ENCODE assay signal across 12 mouse cellular contexts in genomic region chr4:108348256-108348875, GRCm38 (mm10). TPM values are rescaled to one million over a fixed set of nuclear protein-coding genes. Genes with fewer than 3 reads are reported as not detected.
A peak's percentile ranks its signal among the peaks of the same experiment; 100 is the strongest.
DNase-seq lines count a peak whose midpoint lies in the region; ATAC-seq and TF ChIP-seq lines count a peak whose summit lies in the region.
"Had no signal": no experiment of that assay in that cellular context is flagged by ENCODE, and none has a peak within 500 bp of the region (broad histone marks: within the 10 kb centered on the region; RNA-seq: fewer than 3 reads in every experiment).

No protein-coding gene starts in this region.

- H3K9ac ChIP-seq in ES-E14 (ENCODE audit: insufficient read depth, low read depth, low read length, poor library complexity, severe bottlenecking): no peak overlapping the region
- no peak overlapping the region for H3K9ac ChIP-seq in limb, embryonic 15.5 days

- no peak for TF ChIP-seq CTCF in thymus, adult 2 months (IDR thresholded peaks at IDR 0.05; ENCODE audit: borderline replicate concordance, control insufficient read depth, extremely low read depth, insufficient read depth, low read length, poor library complexity)

- no peaks in the 10 kb centered on the region for H3K27me3 ChIP-seq in limb, embryonic 15.5 days
- no peaks in the 10 kb centered on the region for H3K27me3 ChIP-seq in thymus, adult 2 months (ENCODE audit: control insufficient read depth, insufficient read depth, low read length)

- WGBS in limb, embryonic 15.5 days: 20% methylated on average over 5 of the region's 5 CpGs
- WGBS in thymus, adult 2 months: 72% methylated on average over 5 of the region's 5 CpGs

- ATAC-seq in limb, embryonic 15.5 days (ENCODE audit: insufficient number of reproducible peaks, low FRiP score, low TSS enrichment, low read depth): no peak
- ATAC-seq: midbrain, embryonic 16.5 days had no signal

- peak; percentile 81 for DNase-seq in gastrocnemius, adult 18-20 months (ENCODE audit: low spot score)
- DNase-seq in gastrocnemius, postnatal 4 days (ENCODE audit: low spot score in 2 of 2): no peak
- DNase-seq in ES-E14 (ENCODE audit: low read depth, low spot score): no peak
- DNase-seq in gastrocnemius, postnatal 25 days: peak; percentile 87
- DNase-seq in thymus, adult 2 months: no peak
- DNase-seq in thymus, postnatal 25 days: no peak
- no peak for DNase-seq in cerebellum, adult 9-10 months
- DNase-seq: adrenal gland, postnatal 25 days had no signal

- in situ Hi-C loops in ES-E14 (cut with MboI; ENCODE audit: low sequenced_read_pairs in 2 of 2, unreplicated experiment in 2 of 2): no loop called here

- TF ChIP-seq POLR2A in thymus, adult 2 months (IDR thresholded peaks at IDR 0.05; ENCODE audit: control insufficient read depth, extremely low read depth, insufficient read depth, low read length, poor library complexity): no peak

- H3K27ac ChIP-seq in ES-E14 (ENCODE audit: insufficient read depth, low read depth, low read length, poor library complexity, severe bottlenecking): 0 out of 2 replicates have a peak overlapping the region, but pooled peaks have one; percentile 8
- H3K27ac ChIP-seq in limb, embryonic 15.5 days: peak overlapping the region; percentile 57
- no peak overlapping the region for H3K27ac ChIP-seq in thymus, adult 2 months (ENCODE audit: control insufficient read depth, insufficient read depth, low read length)
- H3K27ac ChIP-seq: layer of hippocampus, adult 2 months had no signal

- H3K4me3 ChIP-seq in ES-E14 (ENCODE audit: insufficient read depth in 1 of 2, low read depth in 1 of 2, low read length in 2 of 2, poor library complexity in 1 of 2, severe bottlenecking in 1 of 2): no peak overlapping the region
- no peak overlapping the region for H3K4me3 ChIP-seq in limb, embryonic 15.5 days
- no peak overlapping the region for H3K4me3 ChIP-seq in thymus, adult 2 months (ENCODE audit: control insufficient read depth, insufficient read depth, low read length)
- H3K4me3 ChIP-seq: layer of hippocampus, adult 2 months had no signal

- H3K4me1 ChIP-seq in ES-E14 (ENCODE audit: control insufficient read depth in 2 of 2, insufficient read depth in 2 of 2, low read length in 2 of 2, poor library complexity in 1 of 2): peaks cover 9 to 25% of the 10 kb centered on the region in 2 experiments
- peaks cover 44% of the 10 kb centered on the region for H3K4me1 ChIP-seq in limb, embryonic 15.5 days
- H3K4me1 ChIP-seq in thymus, adult 2 months (replicated peaks; ENCODE audit: control insufficient read depth, insufficient read depth, low read length): 0 out of 2 replicates have a peak, but pooled peaks cover 2% of the 10 kb centered on the region

- H3K9me3 ChIP-seq in ES-E14 (ENCODE audit: control insufficient read depth, insufficient read depth, low read depth, low read length): no peaks in the 10 kb centered on the region
- no peaks in the 10 kb centered on the region for H3K9me3 ChIP-seq in limb, embryonic 15.5 days

- H3K36me3 ChIP-seq in ES-E14 (ENCODE audit: control insufficient read depth, insufficient read depth, low read length, poor library complexity, severe bottlenecking): no peaks in the 10 kb centered on the region
- H3K36me3 ChIP-seq in limb, embryonic 15.5 days: no peaks in the 10 kb centered on the region
- H3K36me3 ChIP-seq in thymus, adult 2 months (ENCODE audit: control insufficient read depth, insufficient read depth, low read length): no peaks in the 10 kb centered on the region

- H3K4me2 ChIP-seq in limb, embryonic 15.5 days: no peak overlapping the region

TF ChIP-seq in ES-E14, 5 proteins besides CTCF, POLR2A, EP300 and RAD21:
- TF ChIP-seq ZC3H11A (IDR thresholded peaks at IDR 0.05; ENCODE audit: borderline replicate concordance, low read depth, low read length) (no peak), CHD2 (IDR thresholded peaks at IDR 0.05; ENCODE audit: low read depth, low read length) (no peak), HCFC1 (IDR thresholded peaks at IDR 0.05; ENCODE audit: borderline replicate concordance, insufficient read depth, low read length) (no peak), ZNF384 (IDR thresholded peaks at IDR 0.05; ENCODE audit: low read depth, low read length) (no peak), MAFK (IDR thresholded peaks at IDR 0.05; ENCODE audit: insufficient read depth, low read depth, low read length) (no peak)

RNA-seq across cellular contexts. Expression of gene Coa7, which starts 20.4 kb away (rescaled TPM):
- total RNA-seq in gastrocnemius, adult 18-20 months (2021): 10 to 100 TPM; 29.9 to 35.5 TPM
- 10 to 100 TPM; 23.1 to 31.3 TPM for total RNA-seq in gastrocnemius, postnatal 4 days (2021)
- 24.7 and 37.0 TPM in 2 replicates for total RNA-seq in ES-E14 (2012; rRNA removed)
- total RNA-seq in gastrocnemius, postnatal 25 days (2021): 10 to 100 TPM; 33.6 to 35.4 TPM
- 38.0 and 40.3 TPM in 2 replicates for polyA plus RNA-seq in limb, embryonic 15.5 days (2015; fragmentation: Nextera tagmentation; extraction: Ambion mirVana)
- 9.4 and 10.0 TPM in 2 replicates for polyA plus RNA-seq in thymus, adult 2 months (2012; rRNA removed)

RNA-seq across cellular contexts. Expression of gene Shisal2a, which starts 34.8 kb away (rescaled TPM):
- total RNA-seq in gastrocnemius, adult 18-20 months (2021): not detected
- not detected for total RNA-seq in gastrocnemius, postnatal 4 days (2021)
- total RNA-seq in ES-E14 (2012; rRNA removed): 1.5 and 5.5 TPM in 2 replicates
- total RNA-seq in gastrocnemius, postnatal 25 days (2021): not detected
- polyA plus RNA-seq in limb, embryonic 15.5 days (2015; fragmentation: Nextera tagmentation; extraction: Ambion mirVana): 1.8 and 1.9 TPM in 2 replicates
- polyA plus RNA-seq in thymus, adult 2 months (2012; rRNA removed): not detected in 2 replicates
- total RNA-seq: layer of hippocampus, adult 2 months had no signal
- polyA plus RNA-seq: small intestine, adult 2 months had no signal

RNA-seq across cellular contexts. Expression of gene Zyg11b, which starts 47.5 kb away (rescaled TPM):
- total RNA-seq in gastrocnemius, adult 18-20 months (2021): 10 to 100 TPM; 59.6 to 65.3 TPM
- total RNA-seq in gastrocnemius, postnatal 4 days (2021): 10 to 100 TPM; 23.8 to 27.8 TPM
- 13.3 and 13.6 TPM in 2 replicates for total RNA-seq in ES-E14 (2012; rRNA removed)
- 10 to 100 TPM; 44.6 to 51.1 TPM for total RNA-seq in gastrocnemius, postnatal 25 days (2021)
- polyA plus RNA-seq in limb, embryonic 15.5 days (2015; fragmentation: Nextera tagmentation; extraction: Ambion mirVana): 9.0 and 10.6 TPM in 2 replicates
- polyA plus RNA-seq in thymus, adult 2 months (2012; rRNA removed): 18.0 and 18.7 TPM in 2 replicates

RNA-seq across cellular contexts. Expression of gene Gpx7, which starts 58.4 kb away (rescaled TPM):
- total RNA-seq in gastrocnemius, adult 18-20 months (2021): 1 to 10 TPM; 4.3 to 6.9 TPM
- 10 to 100 TPM; 38.8 to 41.9 TPM for total RNA-seq in gastrocnemius, postnatal 4 days (2021)
- 18.6 and 35.1 TPM in 2 replicates for total RNA-seq in ES-E14 (2012; rRNA removed)
- 1 to 10 TPM; 7.0 to 7.9 TPM for total RNA-seq in gastrocnemius, postnatal 25 days (2021)
- 125 and 133 TPM in 2 replicates for polyA plus RNA-seq in limb, embryonic 15.5 days (2015; fragmentation: Nextera tagmentation; extraction: Ambion mirVana)
- polyA plus RNA-seq in thymus, adult 2 months (2012; rRNA removed): 3.7 and 4.7 TPM in 2 replicates

Comparison
In these comparisons a context has a peak if more than half of its experiments do, and no peak if none do; other contexts are left out.
1. DNase-seq: peak in gastrocnemius, adult 18-20 months (single experiment) and gastrocnemius, postnatal 25 days (single experiment); none in gastrocnemius, postnatal 4 days (0 of 2), ES-E14 (single experiment), thymus, adult 2 months (single experiment), thymus, postnatal 25 days (single experiment) and cerebellum, adult 9-10 months (single experiment).